Mouse (Mus musculus): ENCODE results near the gene Tnni3.

DNA sequence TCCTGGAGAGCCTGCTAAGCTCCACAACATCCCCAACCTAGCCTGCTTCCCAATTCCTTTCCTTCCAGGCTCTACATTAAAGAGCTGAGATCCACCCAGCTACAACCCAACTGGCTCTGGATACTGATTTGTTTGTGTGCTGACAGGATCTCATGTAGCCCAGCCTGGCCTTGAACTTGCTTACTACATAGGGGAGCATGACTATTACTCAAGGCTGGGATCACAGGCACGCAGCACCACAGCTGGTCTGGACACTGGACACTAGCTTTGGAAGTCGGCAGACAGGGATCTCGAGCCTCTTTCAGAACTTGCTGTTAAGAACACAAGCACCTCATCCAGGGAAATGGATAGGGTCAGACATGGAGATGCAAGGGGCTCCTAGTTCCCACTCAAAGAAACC is 27.6 kb downstream of the Tnni3 start:
- TF ChIP-seq CTCF (IDR thresholded peaks at IDR 0.05; ENCODE audit: low read depth) = no peak
- TF ChIP-seq EP300 (IDR thresholded peaks at IDR 0.05; ENCODE audit: low read depth) = no peak
